Mouse (Mus musculus): ENCODE data around the gene Plekhh2.

DNA sequence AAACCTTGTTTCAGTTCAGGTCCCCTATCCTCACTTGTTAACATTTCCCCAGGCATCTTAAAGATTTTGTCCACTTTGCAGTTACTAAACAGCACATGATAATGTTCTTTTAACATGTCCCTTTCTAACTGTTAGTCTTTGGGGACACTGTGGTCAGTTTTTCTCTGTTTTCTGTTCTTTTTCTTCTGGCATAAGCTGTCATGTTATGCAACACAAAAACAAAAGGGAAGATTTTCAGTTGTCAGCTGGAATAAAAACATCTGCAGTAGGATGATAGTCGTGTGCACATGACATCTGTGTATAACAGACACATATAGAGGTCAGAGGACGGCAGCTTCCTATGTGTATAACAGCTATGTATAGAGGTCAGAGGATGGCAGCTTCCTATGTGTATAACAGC is 5.8 kb upstream of the Plekhh2 start:
- TF ChIP-seq CTCF (IDR thresholded peaks at IDR 0.05; ENCODE audit: low read depth) (no peak), EP300 (IDR thresholded peaks at IDR 0.05; ENCODE audit: low read depth) (no peak)

Measured in liver, embryonic 14.5 days (tissue).